Mouse (Mus musculus): ENCODE measurements around the gene Flii. TPM values are rescaled to one million over a fixed set of nuclear protein-coding genes. Genes with fewer than 3 reads are reported as not detected.
A peak's percentile ranks its signal among the peaks of the same experiment; 100 is the strongest.

Gene Flii
- 10 to 100 TPM; 87.8 to 90.9 TPM for total RNA-seq (2021)
- long read RNA-seq, experiment 1, full-length matches to known transcripts = 54 of 93 reads
- long read RNA-seq, experiment 1, partial matches to known transcripts = 15 of 93 reads
- long read RNA-seq, experiment 1, other reads (novel, unspliced or antisense) = 24 of 93 reads
- long read RNA-seq, experiment 2, full-length matches to known transcripts = 77 of 114 reads
- long read RNA-seq, experiment 2, partial matches to known transcripts = 14 of 114 reads
- long read RNA-seq, experiment 2, other reads (novel, unspliced or antisense) = 23 of 114 reads

DNA sequence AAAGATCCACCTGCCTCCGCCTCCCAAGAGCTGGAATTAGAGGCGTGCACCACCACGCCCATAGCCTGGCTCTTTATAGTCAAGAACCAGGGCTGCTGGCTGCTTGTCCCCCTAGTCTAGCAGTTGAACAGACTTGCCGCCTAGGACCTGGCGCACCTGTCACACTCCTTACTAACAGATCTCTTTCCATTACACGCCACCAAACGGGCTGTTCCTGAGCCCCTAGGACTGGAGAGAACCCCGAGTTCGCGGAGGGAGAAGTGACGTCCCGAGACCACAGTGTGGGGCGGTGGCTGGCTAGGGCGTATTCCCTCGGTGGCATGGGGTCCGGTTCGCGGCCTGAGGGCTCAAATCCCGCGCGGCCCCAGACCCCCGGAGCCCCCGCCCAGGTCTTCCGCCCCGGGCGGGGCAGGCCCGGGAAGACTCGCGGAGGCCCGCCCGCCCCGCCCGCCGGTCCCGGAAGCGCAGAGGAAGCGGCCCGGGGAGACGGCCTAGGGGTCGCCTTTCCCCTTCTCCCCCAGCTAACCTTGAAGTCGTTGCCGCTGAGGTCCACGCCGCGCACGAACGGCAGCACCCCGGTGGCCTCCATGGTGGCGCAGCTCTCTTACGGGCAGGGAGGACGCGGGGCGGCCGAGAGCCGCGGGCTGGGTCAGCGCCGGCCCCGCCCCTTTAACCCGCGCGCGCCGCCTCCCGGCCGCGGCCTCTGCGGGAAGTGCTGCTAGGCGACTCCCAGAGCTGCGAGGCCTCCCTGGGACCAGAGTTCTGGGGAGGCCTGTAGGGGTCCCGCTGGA lies at the start of gene Flii:
Gene Flii, minus strand, starts transcription at position 663 of the 791 bp plus-strand sequence.
- DNase-seq = peak; percentile 87
- intact Hi-C loops (cut with DNase I; ENCODE audit: low total_unique reads) = no loop called here

GRCm38 (mm10) chr11:60776107-60776828 lies 49.2 kb upstream of the Flii start:
- intact Hi-C loops (cut with DNase I; ENCODE audit: low total_unique reads) = loop anchor here (5.0 kb wide), 1 partner anchor 34 kb away; no protein-coding TSS in a partner anchor

DNA sequence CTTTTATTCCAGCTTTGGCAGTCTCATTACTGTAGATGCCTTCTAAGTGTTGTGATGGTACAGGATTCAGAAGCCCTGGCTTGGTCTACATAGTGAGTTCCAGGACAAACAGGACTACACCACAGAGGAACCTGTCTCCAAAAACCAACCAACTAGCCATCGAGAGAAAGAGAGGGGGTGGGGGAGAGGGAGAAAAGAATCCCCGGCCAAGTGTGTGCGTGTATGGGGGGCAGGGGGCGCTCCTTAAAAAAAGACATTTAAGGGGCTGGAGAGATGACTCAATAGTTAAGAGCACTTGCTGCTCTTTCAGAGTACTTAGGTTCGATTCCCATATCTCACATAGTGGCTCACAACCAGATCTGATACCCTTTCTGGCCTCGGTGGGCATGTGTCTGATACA lies 48.5 kb upstream of the Flii start:
- intact Hi-C loops (cut with DNase I; ENCODE audit: low total_unique reads) = loop anchor here (5.0 kb wide), 1 partner anchor 33 kb away; no protein-coding TSS in a partner anchor
- DNase-seq = no peak

More at GRCm38 (mm10) chr11:60776107-60776828, 49.2 kb upstream of the Flii start:
- DNase-seq = no peak

GRCm38 (mm10) chr11:60774841-60775240 lies 47.8 kb upstream of the Flii start:
- no peak for DNase-seq
- intact Hi-C loops (cut with DNase I; ENCODE audit: low total_unique reads) = loop anchor here (5.0 kb wide), 1 partner anchor 33 kb away; no protein-coding TSS in a partner anchor

- DNase-seq = no peak
- intact Hi-C loops (cut with DNase I; ENCODE audit: low total_unique reads) = no loop called here
Measured at GRCm38 (mm10) chr11:60774158-60774689, 47.2 kb upstream of the Flii start.

- no peak for DNase-seq
Measured at GRCm38 (mm10) chr11:60772161-60772560, 45.1 kb upstream of the Flii start.

DNA sequence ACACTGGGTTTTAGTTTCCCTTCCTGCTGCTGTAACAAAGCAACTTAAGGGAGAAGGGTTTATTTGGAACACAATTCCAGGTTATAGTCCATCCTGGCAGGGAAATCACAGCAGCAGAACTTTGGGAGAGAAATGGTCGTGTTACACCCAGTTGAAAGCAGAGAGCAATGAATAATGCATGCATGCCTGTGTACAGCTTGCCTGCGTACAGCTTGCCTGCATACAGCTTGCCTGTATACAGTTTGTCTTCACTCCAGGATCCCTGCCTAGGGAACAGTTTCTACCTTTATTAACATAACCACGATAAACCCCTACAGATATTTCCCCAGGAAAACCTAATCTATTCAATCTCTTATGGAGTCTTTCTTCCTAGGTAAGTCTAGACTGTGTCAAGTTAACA lies 43.7 kb upstream of the Flii start:
- intact Hi-C loops (cut with DNase I; ENCODE audit: low total_unique reads) = no loop called here

More at GRCm38 (mm10) chr11:60772161-60772560, 45.1 kb upstream of the Flii start:
- intact Hi-C loops (cut with DNase I; ENCODE audit: low total_unique reads) = no loop called here

GRCm38 (mm10) chr11:60769322-60769721 lies 42.3 kb upstream of the Flii start:
- no peak for DNase-seq
- intact Hi-C loops (cut with DNase I; ENCODE audit: low total_unique reads) = no loop called here

More for the DNA sequence above, 43.7 kb upstream of the Flii start:
- DNase-seq = no peak

- intact Hi-C loops (cut with DNase I; ENCODE audit: low total_unique reads) = no loop called here
- DNase-seq = no peak
Measured at GRCm38 (mm10) chr11:60766969-60767368, 39.9 kb upstream of the Flii start.

DNA sequence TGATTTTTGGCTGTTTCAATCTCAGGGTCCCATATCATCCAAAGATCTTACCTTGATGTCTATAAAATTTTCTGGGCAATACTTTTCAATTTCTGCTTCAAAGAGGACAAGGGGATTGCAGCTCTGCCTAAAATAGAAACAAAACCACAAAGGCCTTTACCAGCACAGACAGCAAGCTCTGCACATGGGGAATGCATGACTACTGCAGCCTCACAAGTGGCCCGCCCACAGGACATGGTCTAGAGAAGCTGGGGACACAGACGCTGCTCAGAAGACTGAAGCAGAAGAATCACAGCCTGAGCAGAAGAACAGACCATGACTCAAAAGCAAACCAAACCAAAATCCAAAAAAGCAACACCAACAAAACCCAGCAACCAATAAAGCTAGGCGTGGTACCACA lies 34.6 kb upstream of the Flii start:
- DNase-seq = no peak
- intact Hi-C loops (cut with DNase I; ENCODE audit: low total_unique reads) = no loop called here

DNA sequence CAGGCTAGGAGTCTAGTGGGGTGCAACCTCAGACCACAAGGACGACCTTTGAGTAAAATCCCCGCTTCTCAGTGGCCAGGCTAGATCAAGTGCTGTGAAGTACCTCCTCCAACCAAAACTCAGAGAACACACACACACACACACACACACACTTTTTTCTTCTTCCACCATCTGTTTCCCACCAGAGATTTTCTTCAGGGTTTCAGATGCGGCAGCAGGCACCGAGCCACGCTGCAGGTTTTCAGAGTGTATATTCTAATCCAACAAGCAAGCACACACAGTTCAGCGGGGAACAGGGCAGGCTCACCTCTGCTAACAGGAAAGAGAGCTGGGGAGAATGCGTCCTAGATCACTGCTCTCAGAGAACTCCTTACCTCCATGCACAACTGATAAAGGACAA lies 28.5 kb upstream of the Flii start:
- intact Hi-C loops (cut with DNase I; ENCODE audit: low total_unique reads) = no loop called here
- DNase-seq = no peak

DNA sequence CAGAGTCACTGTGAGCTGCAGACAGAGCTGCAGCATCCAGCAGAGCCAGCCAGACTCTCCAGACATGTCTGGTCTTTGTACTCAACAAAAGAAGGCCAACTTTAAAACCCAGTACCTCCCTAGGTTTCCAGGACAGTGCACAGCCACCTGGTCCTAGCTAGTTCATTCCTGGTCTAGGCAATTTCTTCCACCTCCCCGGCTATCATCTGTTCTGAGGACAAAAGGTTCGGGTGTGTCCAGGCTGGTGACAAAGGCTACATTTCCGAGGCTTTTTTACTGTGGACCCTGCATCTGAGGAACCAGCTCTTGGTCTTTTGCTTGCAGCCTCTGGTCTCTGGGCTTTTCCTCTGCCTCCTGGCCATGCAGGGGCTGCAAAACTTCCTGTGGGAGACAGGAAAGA lies 13.3 kb upstream of the Flii start:
- DNase-seq = no peak
- intact Hi-C loops (cut with DNase I; ENCODE audit: low total_unique reads) = loop anchor here (5.0 kb wide), 1 partner anchor 37 kb away; the partner anchor contains the start of genes Smcr8 and Top3a

DNA sequence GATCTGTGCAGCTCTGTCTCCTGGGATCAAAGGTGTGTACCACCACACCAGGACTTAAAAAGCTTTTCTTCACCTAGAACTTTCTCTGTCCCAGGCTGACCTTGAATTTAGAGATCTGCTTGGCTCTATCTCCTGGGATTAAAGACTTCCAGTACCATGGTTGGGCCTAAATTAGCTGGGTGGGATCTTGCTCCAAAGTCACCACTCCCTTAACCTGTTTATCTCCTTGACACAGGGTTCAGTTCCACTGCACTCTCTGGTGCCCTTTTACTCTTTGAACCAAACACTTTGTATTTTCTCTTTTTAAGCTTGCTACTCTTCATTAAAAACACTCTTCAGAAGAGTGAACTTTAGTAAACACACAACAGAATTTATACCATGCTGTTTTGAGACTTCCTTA lies 10.4 kb upstream of the Flii start:
- intact Hi-C loops (cut with DNase I; ENCODE audit: low total_unique reads) = no loop called here
- DNase-seq = no peak

DNA sequence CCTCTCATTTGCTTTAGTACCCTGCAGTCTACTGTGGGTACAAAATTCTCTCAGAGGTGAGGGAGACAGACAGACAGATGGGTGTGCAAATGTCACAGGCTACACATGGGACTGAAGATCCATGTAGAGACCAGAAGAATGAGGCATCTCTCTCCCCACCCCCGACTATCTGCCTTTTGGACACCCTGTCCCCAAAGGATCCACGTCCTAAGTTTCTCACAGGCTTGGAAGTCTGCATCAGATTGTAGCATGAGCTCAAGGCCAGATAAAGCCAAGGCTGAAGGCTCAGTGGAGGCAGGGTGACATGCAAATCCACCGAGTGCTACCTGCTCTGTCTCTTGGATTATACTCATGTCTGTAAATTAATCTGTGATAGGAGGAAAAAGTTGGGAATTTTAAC lies 9.4 kb upstream of the Flii start:
- DNase-seq = no peak
- intact Hi-C loops (cut with DNase I; ENCODE audit: low total_unique reads) = no loop called here

GRCm38 (mm10) chr11:60735191-60735590 lies 8.1 kb upstream of the Flii start:
- DNase-seq = no peak
- intact Hi-C loops (cut with DNase I; ENCODE audit: low total_unique reads) = no loop called here

DNA sequence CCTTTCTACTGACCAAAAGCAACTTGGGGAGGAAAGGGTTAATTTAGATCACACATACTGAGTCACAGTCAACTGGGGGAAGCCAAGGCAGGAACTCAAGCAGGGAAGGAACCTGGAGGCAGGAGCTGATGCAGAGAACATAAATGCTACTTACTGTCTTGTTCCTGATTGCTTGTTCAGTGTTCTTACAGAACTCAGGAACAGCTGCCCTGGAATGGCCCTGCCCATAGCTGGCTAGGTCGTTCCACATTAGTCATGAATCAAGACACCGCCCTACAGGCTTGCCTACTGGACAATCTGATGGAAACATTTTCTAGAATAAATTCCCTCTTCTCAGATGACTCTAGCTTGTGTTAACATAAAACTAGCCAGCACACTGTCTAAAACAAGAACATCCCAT lies 7.1 kb upstream of the Flii start:
- DNase-seq = peak; percentile 38

DNA sequence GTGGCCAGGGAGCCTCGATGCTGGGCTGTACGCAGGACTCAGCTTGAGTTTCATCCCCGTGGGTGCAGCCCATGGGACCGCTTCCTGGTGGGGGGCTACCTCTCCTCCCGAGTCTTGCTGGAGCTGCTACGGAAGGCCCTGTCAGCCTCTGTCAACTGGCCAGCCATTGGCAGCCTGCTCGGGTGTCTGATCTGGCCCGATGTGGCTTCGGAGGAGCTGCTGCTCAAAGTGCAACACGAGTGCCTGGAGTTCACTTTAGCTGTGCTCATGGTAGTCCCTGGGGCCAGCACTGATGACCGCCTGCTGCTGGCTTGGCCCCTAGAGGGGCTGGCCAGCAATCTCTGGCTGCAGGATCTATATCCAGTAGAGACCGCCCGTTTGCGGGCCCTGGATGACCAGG lies 4.2 kb upstream of the Flii start:
- DNase-seq = peak; percentile 73
- intact Hi-C loops (cut with DNase I; ENCODE audit: low total_unique reads) = no loop called here

More for the DNA sequence above, 7.1 kb upstream of the Flii start:
- intact Hi-C loops (cut with DNase I; ENCODE audit: low total_unique reads) = no loop called here

- intact Hi-C loops (cut with DNase I; ENCODE audit: low total_unique reads) = no loop called here
- DNase-seq = no peak
Measured at GRCm38 (mm10) chr11:60730169-60730568, 3.1 kb upstream of the Flii start.

DNA sequence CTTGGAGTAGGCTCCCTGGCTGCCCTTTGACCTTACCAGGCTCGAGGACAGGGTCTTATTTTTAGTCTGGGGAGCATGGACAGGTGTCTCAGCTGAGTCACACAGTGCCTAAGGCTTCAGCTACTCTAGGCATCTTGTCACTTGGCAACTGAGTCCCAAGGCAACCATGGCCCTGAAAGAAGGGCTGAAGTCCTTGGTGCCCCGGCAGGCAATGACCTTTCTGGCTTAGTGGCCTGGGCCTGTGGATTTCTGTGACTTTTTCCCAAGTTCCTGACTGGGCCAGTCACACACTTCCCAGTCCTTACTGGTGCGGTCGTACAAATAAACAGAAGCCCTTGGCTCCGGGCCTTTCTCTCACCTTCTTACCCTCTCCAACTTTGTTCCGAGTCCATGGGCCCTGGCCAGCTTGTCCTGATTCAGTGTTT lies 2.2 kb upstream of the Flii start:
- intact Hi-C loops (cut with DNase I; ENCODE audit: low total_unique reads) = no loop called here
- no peak for DNase-seq

All from gastrocnemius, postnatal 14 days (tissue).